Mouse (Mus musculus) lung, adult 2 months (tissue): ENCODE results near the gene Prkaa1. TPM values are rescaled to one million over a fixed set of nuclear protein-coding genes. Genes with fewer than 3 reads are reported as not detected.
"Not testable (repeated sequence)": the region's sequence is repeated elsewhere in the genome, so short reads cannot be mapped to it uniquely, and the experiment has no call there.

ENCODE experiments used
- DNase-seq: peaks from one replicate; pipeline ENCODE4 v3.0.0; 2022
- H3K4me1 ChIP-seq: fragments of 200-500 bp; 2 replicates; pipeline ENCODE4 v1.6.1; 2011; ENCODE audit warnings: low read length; ENCODE audit not compliant: control insufficient read depth, insufficient read depth
- H3K4me3 ChIP-seq: fragments of 200-500 bp; replicated peaks from 2 replicates; pipeline ENCODE3; 2011; ENCODE audit warnings: low read depth, mild to moderate bottlenecking, control low read depth, low read length; ENCODE audit errors: extremely low read depth
- CTCF ChIP-seq: fragments of 200-500 bp; IDR thresholded peaks from 2 replicates; pipeline ENCODE4 v1.5.1; 2011; ENCODE audit warnings: mild to moderate bottlenecking, low read length, control low read depth; ENCODE audit not compliant: insufficient read depth
- POLR2A ChIP-seq: fragments of 200-500 bp; IDR thresholded peaks from 2 replicates; pipeline ENCODE4 v1.6.1; 2011; ENCODE audit warnings: low read depth, mild to moderate bottlenecking, control low read depth, low read length, borderline replicate concordance; ENCODE audit errors: extremely low read depth
- WGBS: fragments of 180-500 bp; shearing (Covaris S2); methylation state at CpG from one replicate; pipeline ENCODE4 v1.1.7; 2018; 5-methylcytosine and 5-hydroxymethylcytosine counted together
- polyA plus RNA-seq: library from polyadenylated mRNA; depleted of rRNA; stranded (reverse); fragments of >200 nt; gene quantifications from 2 replicates; pipeline ENCODE4 v1.2.3, GENCODE M21; 2012

Prkaa1 gene
- polyA plus RNA-seq, 1 experiment: 7.6 TPM

DNA sequence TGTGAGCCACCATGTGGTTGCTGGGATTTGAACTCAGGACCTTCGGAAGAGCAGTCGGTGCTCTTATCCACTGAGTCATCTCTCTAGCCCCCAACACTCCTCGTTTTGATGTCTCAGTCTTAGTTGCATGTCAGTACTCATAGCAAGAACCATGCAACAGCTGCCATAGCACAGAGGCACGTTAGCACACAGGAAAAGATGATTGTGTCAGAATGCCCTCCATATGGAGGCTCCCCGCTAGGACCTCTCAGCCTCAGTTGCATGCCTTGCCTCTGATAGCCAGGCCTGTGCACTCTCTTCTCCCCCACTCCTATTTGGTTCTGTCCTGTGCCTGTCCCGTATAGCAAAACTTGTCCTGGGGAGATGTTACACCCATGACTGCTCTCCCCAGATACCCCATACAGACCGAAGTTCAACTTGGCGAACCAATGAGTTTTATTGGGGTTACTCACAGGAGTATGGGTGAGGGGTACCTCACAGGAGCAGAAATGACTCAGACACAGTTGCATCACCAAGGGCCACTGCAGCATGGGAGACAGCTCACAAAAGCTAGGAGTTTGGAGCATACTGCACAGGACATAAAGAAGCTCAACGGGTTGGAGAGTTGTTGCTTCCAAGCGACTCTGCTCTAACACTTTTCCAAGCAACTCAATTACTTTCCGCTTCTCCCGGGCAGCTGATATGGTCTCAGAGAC, 14.4 kb upstream of the Prkaa1 start:
- TF ChIP-seq CTCF (no peak), POLR2A (no peak)
- no peaks in the 10 kb centered on the region for H3K4me1 ChIP-seq
- WGBS: 90% methylated on average over 12 of the region's 12 CpGs
- no peak overlapping the region for H3K4me3 ChIP-seq
- no peak for DNase-seq

- WGBS: 82% methylated on average over 14 of the region's 14 CpGs
- not testable (repeated sequence) for DNase-seq, H3K4me1 ChIP-seq, H3K4me3 ChIP-seq
These were observed 12.6 kb upstream of the Prkaa1 start for GRCm38 (mm10) chr15:5130887-5131668.

GRCm38 (mm10) chr15:5133301-5133700, 10.4 kb upstream of the Prkaa1 start:
- TF ChIP-seq CTCF (no peak), POLR2A (no peak)
- WGBS: 74% methylated on average over 3 of the region's 3 CpGs
- Histone ChIP-seq H3K4me1 (no peaks in the 10 kb centered on the region), H3K4me3 (no peak overlapping the region)
- DNase-seq: no peak

DNA sequence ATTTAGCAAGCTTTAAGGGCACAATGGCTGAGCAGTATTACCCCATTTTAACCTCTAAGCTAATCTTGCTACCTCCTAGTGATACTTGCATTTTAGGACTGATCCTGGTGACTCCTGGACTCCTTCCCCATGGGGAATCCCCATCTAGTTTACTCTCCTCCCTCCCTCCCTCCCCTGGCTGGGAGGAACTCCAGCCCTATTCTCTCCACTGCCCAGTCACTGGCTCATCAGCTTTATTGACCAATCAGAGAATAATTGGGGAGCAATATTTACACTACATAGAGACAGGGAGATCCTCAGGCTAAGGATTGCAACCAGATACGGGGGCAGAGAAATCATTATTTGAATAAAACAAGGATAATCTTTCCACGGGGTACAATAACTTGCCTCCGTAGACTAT, 9.5 kb upstream of the Prkaa1 start:
- 66% methylated on average over 3 of the region's 3 CpGs for whole genome bisulfite sequencing

GRCm38 (mm10) chr15:5134945-5135483, 8.6 kb upstream of the Prkaa1 start:
- WGBS: 75% methylated on average over 8 of the region's 8 CpGs
- no peak for TF ChIP-seq POLR2A
- no peak for TF ChIP-seq CTCF
- Histone ChIP-seq H3K4me3 (no peak overlapping the region), H3K4me1 (no peaks in the 10 kb centered on the region)
- DNase-seq: no peak

More for the DNA sequence above, 9.5 kb upstream of the Prkaa1 start:
- Histone ChIP-seq H3K4me1 (no peaks in the 10 kb centered on the region), H3K4me3 (no peak overlapping the region)
- DNase-seq: no peak
- no peak for TF ChIP-seq CTCF
- no peak for TF ChIP-seq POLR2A

DNA sequence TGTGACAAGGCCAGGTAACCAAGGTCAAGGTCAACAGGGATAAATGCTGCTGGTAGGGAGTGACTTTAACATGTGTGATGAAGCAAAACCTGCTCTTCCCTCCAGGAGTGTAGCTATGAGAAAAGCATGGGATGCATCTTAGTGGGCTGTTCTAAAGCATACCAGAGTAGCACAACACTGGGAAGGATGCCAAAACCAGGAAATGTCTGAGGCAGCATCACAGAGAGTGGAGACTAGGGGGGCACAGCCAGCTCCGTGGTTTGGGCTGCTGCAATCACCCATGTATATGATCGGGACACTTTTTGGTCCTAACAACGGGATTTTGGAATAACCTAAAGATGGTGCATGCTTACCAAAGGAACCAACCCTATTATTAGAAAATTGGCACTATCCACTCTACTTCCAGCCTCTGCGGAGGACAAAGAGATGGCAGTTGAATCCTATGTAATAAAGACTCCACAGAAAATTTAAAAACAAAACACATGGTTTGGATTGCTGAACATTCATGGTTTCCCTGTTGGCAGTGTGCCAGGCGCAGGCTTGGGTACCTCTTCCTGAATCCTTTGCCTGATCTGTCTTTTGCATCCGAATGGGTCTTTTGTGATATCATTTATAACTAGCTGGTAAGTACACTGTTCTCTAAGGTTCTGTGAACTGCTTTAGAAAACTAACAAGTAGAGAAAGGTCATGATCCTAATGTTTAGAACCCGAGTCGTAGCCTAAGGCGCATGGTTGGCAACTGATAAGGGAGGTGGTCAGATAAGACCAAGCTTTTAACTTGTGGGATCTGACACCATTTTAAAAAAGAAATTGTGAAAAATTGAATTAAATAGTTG, 5.4 kb upstream of the Prkaa1 start:
- no peak for TF ChIP-seq POLR2A
- no peak for TF ChIP-seq CTCF
- no peak for DNase-seq
- 52% methylated on average over 9 of the region's 9 CpGs for WGBS
- Histone ChIP-seq H3K4me1 (no peaks in the 10 kb centered on the region), H3K4me3 (no peak overlapping the region)

DNA sequence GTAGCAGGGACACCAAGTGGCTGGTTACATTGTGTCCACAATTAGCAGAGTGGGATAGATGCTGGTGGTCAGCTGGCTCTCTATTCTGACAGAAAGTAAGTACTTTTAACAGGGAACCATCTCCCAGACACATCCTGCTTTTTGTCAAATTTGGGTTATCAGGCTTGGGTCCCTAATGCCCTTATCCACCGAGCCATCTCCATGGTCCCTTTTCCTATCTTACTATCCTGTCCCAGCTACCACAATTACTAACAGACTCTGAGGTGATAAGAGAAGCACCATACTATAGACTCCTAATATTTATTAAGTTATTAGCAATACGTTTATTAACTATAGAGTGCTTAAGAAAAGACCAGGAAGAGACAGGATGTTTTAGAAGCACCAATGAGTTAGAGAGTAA, 4.3 kb upstream of the Prkaa1 start:
- no peak for TF ChIP-seq CTCF
- TF ChIP-seq POLR2A: no peak
- WGBS: 78% methylated on average over 2 of the region's 2 CpGs
- DNase-seq: no peak
- Histone ChIP-seq H3K4me1 (no peaks in the 10 kb centered on the region), H3K4me3 (no peak overlapping the region)

- DNase-seq: no peak
- H3K4me3 ChIP-seq: no peak overlapping the region
- peaks cover under 1% of the 10 kb centered on the region; the same call in 1 of the 2 replicates for H3K4me1 ChIP-seq
- TF ChIP-seq CTCF (no peak), POLR2A (no peak)
- WGBS: 84% methylated on average over 7 of the region's 7 CpGs
These were observed 3.8 kb upstream of the Prkaa1 start for GRCm38 (mm10) chr15:5139863-5140262.

DNA sequence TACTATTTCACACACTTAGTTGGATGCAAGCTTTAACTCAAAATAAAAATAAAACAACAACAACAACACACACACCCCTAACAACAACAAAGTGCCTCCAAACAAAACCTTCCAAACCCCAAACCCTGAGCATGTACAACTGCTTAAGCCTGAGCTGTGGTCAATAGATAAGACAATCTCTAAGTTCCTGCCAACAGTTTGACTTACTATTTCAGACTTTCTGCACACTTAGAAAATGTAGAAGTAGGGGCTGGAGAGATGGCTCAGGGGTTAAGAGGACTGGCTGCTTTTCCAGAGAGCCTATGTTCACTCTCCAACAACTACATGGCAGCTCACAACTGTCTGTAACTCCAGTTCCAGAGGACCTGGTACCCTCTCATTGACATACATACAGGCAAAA, 3.3 kb upstream of the Prkaa1 start:
- DNase-seq: no peak
- TF ChIP-seq POLR2A: no peak
- no peak for TF ChIP-seq CTCF
- no peak overlapping the region for H3K4me3 ChIP-seq
- peaks cover 5% of the 10 kb centered on the region; the same call in 1 of the 2 replicates for H3K4me1 ChIP-seq
